Mouse (Mus musculus): ENCODE results near the gene Traf7. TPM values are rescaled to one million over a fixed set of nuclear protein-coding genes. Genes with fewer than 3 reads are reported as not detected.

Traf7 gene
- polyA plus RNA-seq, 1 experiment from 2014 or later: 97.1 TPM

- H3K27me3 ChIP-seq: no peaks in the 10 kb centered on the region
- peak overlapping the region; percentile 91 for H3K4me3 ChIP-seq
- H3K9me3 ChIP-seq (replicated peaks): no peaks in the 10 kb centered on the region
- 1% methylated on average over 68 of the region's 68 CpGs for WGBS
- peaks cover 37% of the 10 kb centered on the region for H3K36me3 ChIP-seq (ENCODE audit: poor library complexity, severe bottlenecking)
- H3K27ac ChIP-seq: peak overlapping the region; percentile 85
- H3K4me2 ChIP-seq: peak overlapping the region; percentile 99
- H3K4me1 ChIP-seq: peaks cover 26% of the 10 kb centered on the region
- peak overlapping the region; percentile 95 for H3K9ac ChIP-seq
- ATAC-seq: peak; percentile 12; the same call in 1 of the 2 replicates
These were observed 56.8 kb downstream of the Traf7 start for GRCm38 (mm10) chr17:24470701-24471527.

GRCm38 (mm10) chr17:24469910-24470602 is 57.7 kb downstream of the Traf7 start, which contains the start of the genes E4f1 and Pgp:
E4f1 (minus strand) TSS chr17:24470313.
Pgp (plus strand) TSS chr17:24470392.
- H3K36me3 ChIP-seq (ENCODE audit: poor library complexity, severe bottlenecking): peaks cover 28% of the 10 kb centered on the region
- peak within 1 kb of the TSS; percentile 95 for H3K9ac ChIP-seq
- peak; percentile 99 for ATAC-seq
- H3K4me2 ChIP-seq: peak within 1 kb of the TSS; percentile 99
- no peaks in the 10 kb centered on the region for H3K27me3 ChIP-seq
- peak within 1 kb of the TSS; percentile 91 for H3K4me3 ChIP-seq
- H3K4me1 ChIP-seq: peaks cover 26% of the 10 kb centered on the region
- WGBS: under 1% methylated on average over 75 of the region's 75 CpGs
- H3K27ac ChIP-seq: peak within 1 kb of the TSS; percentile 85
- H3K9me3 ChIP-seq (replicated peaks): no peaks in the 10 kb centered on the region

GRCm38 (mm10) chr17:24469336-24469909 is 58.3 kb downstream of the Traf7 start:
- ATAC-seq: no peak
- peak overlapping the region; percentile 91 for H3K4me3 ChIP-seq
- WGBS: 19% methylated on average over 7 of the region's 7 CpGs

GRCm38 (mm10) chr17:24468636-24469246 is 59.0 kb downstream of the Traf7 start:
- Histone ChIP-seq H3K36me3 (ENCODE audit: poor library complexity, severe bottlenecking) (peaks cover 15% of the 10 kb centered on the region), H3K4me3 (no peak overlapping the region), H3K9me3 (replicated peaks) (no peaks in the 10 kb centered on the region), H3K4me1 (peaks cover 26% of the 10 kb centered on the region), H3K9ac (no peak overlapping the region), H3K27ac (no peak overlapping the region), H3K4me2 (no peak overlapping the region), H3K27me3 (no peaks in the 10 kb centered on the region)
- no peak for ATAC-seq
- WGBS: 87% methylated on average over 5 of the region's 5 CpGs

More at GRCm38 (mm10) chr17:24469336-24469909, 58.3 kb downstream of the Traf7 start:
- H3K4me1 ChIP-seq: peaks cover 26% of the 10 kb centered on the region
- H3K9me3 ChIP-seq (replicated peaks): no peaks in the 10 kb centered on the region
- H3K9ac ChIP-seq: peak overlapping the region; percentile 64
- H3K27me3 ChIP-seq: no peaks in the 10 kb centered on the region
- H3K4me2 ChIP-seq: peak overlapping the region; percentile 99
- H3K27ac ChIP-seq: peak overlapping the region; percentile 85
- peaks cover 22% of the 10 kb centered on the region for H3K36me3 ChIP-seq (ENCODE audit: poor library complexity, severe bottlenecking)

DNA sequence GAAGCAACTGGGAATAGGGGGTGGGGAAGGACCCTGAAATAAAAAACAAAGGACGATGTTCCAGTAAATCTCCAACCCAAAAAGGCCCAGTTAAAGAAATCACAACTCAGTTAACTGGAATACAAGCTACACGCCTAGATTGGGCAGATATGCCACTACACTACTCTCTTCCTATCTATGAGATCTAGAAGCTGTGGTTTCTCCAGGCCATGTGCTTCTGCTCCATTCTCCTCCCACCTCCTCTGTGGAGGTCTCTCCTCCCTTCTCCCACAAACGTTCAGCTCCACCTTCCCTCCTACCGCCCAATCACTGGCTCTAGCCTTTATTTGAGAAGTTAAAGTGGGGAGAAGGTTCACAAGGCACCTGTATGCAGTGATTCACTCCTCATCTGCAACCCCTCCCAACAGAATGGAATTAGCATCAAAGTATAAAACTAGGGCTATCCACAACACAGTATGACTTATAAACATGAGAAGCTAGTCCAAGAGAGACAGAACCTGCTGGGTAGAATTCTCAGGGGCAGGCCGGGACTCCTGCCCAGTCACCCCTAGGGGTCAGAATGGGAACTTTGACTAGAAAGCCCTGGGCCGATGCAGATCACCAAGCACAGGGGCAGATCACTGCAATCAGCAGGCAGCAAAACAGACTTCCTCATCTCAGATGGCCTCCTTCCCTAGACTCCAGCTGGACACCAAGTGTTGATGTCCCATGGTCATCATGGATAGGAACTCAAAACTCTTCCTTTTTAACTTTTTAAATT is 64.2 kb downstream of the Traf7 start:
- Histone ChIP-seq H3K4me3 (no peak overlapping the region), H3K27me3 (no peaks in the 10 kb centered on the region), H3K4me2 (no peak overlapping the region), H3K4me1 (no peaks in the 10 kb centered on the region), H3K36me3 (ENCODE audit: poor library complexity, severe bottlenecking) (no peaks in the 10 kb centered on the region), H3K9me3 (replicated peaks) (no peaks in the 10 kb centered on the region), H3K9ac (no peak overlapping the region), H3K27ac (no peak overlapping the region)
- no peak for ATAC-seq
- 63% methylated on average over 6 of the region's 6 CpGs for WGBS

DNA sequence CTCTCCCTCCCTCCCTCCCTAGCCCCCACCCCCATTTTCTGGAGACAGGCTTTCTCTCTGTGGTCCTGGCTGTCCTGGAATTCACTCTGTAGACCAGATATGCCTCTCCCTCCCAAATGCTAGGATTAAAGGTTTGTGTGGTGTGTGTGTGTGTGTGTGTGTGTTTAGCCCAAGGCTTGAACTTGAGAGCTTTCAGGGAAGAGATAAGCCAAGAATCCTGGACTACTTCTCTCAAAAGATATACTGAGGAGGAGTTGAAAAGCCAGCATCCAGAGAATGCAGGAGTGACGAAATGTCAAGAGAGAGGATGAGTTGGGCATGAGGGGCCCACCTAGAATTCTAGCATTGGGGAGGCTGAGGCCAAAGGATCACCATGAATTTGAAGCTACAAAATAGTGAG is 64.8 kb downstream of the Traf7 start:
- Histone ChIP-seq H3K36me3 (ENCODE audit: poor library complexity, severe bottlenecking) (no peaks in the 10 kb centered on the region), H3K4me1 (no peaks in the 10 kb centered on the region), H3K4me2 (no peak overlapping the region), H3K27ac (no peak overlapping the region), H3K9me3 (replicated peaks) (no peaks in the 10 kb centered on the region), H3K9ac (no peak overlapping the region), H3K4me3 (no peak overlapping the region), H3K27me3 (no peaks in the 10 kb centered on the region)
- 86% methylated on average over 1 of the region's 1 CpGs for WGBS
- ATAC-seq: no peak

- H3K4me3 ChIP-seq: no peak overlapping the region
- H3K27me3 ChIP-seq: no peaks in the 10 kb centered on the region
- no peak overlapping the region for H3K27ac ChIP-seq
- no peaks in the 10 kb centered on the region for H3K36me3 ChIP-seq (ENCODE audit: poor library complexity, severe bottlenecking)
- H3K4me2 ChIP-seq: no peak overlapping the region
- no peaks in the 10 kb centered on the region for H3K4me1 ChIP-seq
- WGBS: 69% methylated on average over 2 of the region's 2 CpGs
- no peaks in the 10 kb centered on the region for H3K9me3 ChIP-seq (replicated peaks)
- ATAC-seq: no peak
- no peak overlapping the region for H3K9ac ChIP-seq
These were observed 66.2 kb downstream of the Traf7 start for GRCm38 (mm10) chr17:24461580-24461979.

Other genes starting within 250 kb of the Traf7 start
- gene Abca17, start 176.9 kb downstream of the Traf7 start, polyA plus RNA-seq (2015; fragmentation: Nextera tagmentation; extraction: Ambion mirVana): 0.06 TPM in 1 of 2 replicates, not detected in the other
- 14.7 and 16.4 TPM in 2 replicates for gene Abca3, start 176.0 kb downstream of the Traf7 start, polyA plus RNA-seq (2015; fragmentation: Nextera tagmentation; extraction: Ambion mirVana)
- 367 and 402 TPM in 2 replicates for gene Rnps1, start 113.4 kb downstream of the Traf7 start, polyA plus RNA-seq (2015; fragmentation: Nextera tagmentation; extraction: Ambion mirVana)
- gene Eci1, start 101.3 kb downstream of the Traf7 start, polyA plus RNA-seq (2015; fragmentation: Nextera tagmentation; extraction: Ambion mirVana): 59.6 and 62.5 TPM in 2 replicates
- gene Dnase1l2, start 84.8 kb downstream of the Traf7 start, polyA plus RNA-seq (2015; fragmentation: Nextera tagmentation; extraction: Ambion mirVana): 4.4 and 4.7 TPM in 2 replicates
- 38.8 and 39.8 TPM in 2 replicates for gene E4f1, start 57.6 kb downstream of the Traf7 start, polyA plus RNA-seq (2015; fragmentation: Nextera tagmentation; extraction: Ambion mirVana)
- 52.3 and 56.7 TPM in 2 replicates for gene Pgp, start 57.5 kb downstream of the Traf7 start, polyA plus RNA-seq (2015; fragmentation: Nextera tagmentation; extraction: Ambion mirVana)
- 0.26 TPM in 1 of 2 replicates, not detected in the other for gene Bricd5, start 54.1 kb downstream of the Traf7 start, polyA plus RNA-seq (2015; fragmentation: Nextera tagmentation; extraction: Ambion mirVana)
- gene Mlst8, start 48.9 kb downstream of the Traf7 start, polyA plus RNA-seq (2015; fragmentation: Nextera tagmentation; extraction: Ambion mirVana): 33.9 and 39.1 TPM in 2 replicates
- gene Caskin1, start 39.3 kb downstream of the Traf7 start, polyA plus RNA-seq (2015; fragmentation: Nextera tagmentation; extraction: Ambion mirVana): 15.0 and 16.7 TPM in 2 replicates
- 3.7 and 4.1 TPM in 2 replicates for gene Rab26, start 6.3 kb upstream of the Traf7 start, polyA plus RNA-seq (2015; fragmentation: Nextera tagmentation; extraction: Ambion mirVana)
- gene Pkd1, start 21.9 kb upstream of the Traf7 start, polyA plus RNA-seq (2015; fragmentation: Nextera tagmentation; extraction: Ambion mirVana): 11.9 and 16.9 TPM in 2 replicates
- 60.5 and 75.1 TPM in 2 replicates for gene Tsc2, start 104.7 kb upstream of the Traf7 start, polyA plus RNA-seq (2015; fragmentation: Nextera tagmentation; extraction: Ambion mirVana)
- 13.8 and 15.3 TPM in 2 replicates for gene Nthl1, start 104.7 kb upstream of the Traf7 start, polyA plus RNA-seq (2015; fragmentation: Nextera tagmentation; extraction: Ambion mirVana)
- 15.0 and 16.0 TPM in 2 replicates for gene Slc9a3r2, start 122.4 kb upstream of the Traf7 start, polyA plus RNA-seq (2015; fragmentation: Nextera tagmentation; extraction: Ambion mirVana)
- not detected in 2 replicates for gene Npw, start 130.5 kb upstream of the Traf7 start, polyA plus RNA-seq (2015; fragmentation: Nextera tagmentation; extraction: Ambion mirVana)
- 14.9 and 16.2 TPM in 2 replicates for gene Zfp598, start 141.7 kb upstream of the Traf7 start, polyA plus RNA-seq (2015; fragmentation: Nextera tagmentation; extraction: Ambion mirVana)
- 61.0 and 68.7 TPM in 2 replicates for gene Syngr3, start 162.0 kb upstream of the Traf7 start, polyA plus RNA-seq (2015; fragmentation: Nextera tagmentation; extraction: Ambion mirVana)
- gene Gfer, start 168.2 kb upstream of the Traf7 start, polyA plus RNA-seq (2015; fragmentation: Nextera tagmentation; extraction: Ambion mirVana): 40.7 and 42.5 TPM in 2 replicates
- 1.3 TPM in 2 replicates for gene Noxo1, start 168.3 kb upstream of the Traf7 start, polyA plus RNA-seq (2015; fragmentation: Nextera tagmentation; extraction: Ambion mirVana)
- gene Tbl3, start 179.7 kb upstream of the Traf7 start, polyA plus RNA-seq (2015; fragmentation: Nextera tagmentation; extraction: Ambion mirVana): 86.9 and 107 TPM in 2 replicates
- gene Rnf151, start 190.1 kb upstream of the Traf7 start, polyA plus RNA-seq (2015; fragmentation: Nextera tagmentation; extraction: Ambion mirVana): 0.18 TPM in 1 of 2 replicates, not detected in the other
- gene Rps2, start 190.2 kb upstream of the Traf7 start, polyA plus RNA-seq (2015; fragmentation: Nextera tagmentation; extraction: Ambion mirVana): 992 and 1,023 TPM in 2 replicates
- gene Ndufb10, start 196.5 kb upstream of the Traf7 start, polyA plus RNA-seq (2015; fragmentation: Nextera tagmentation; extraction: Ambion mirVana): 232 and 253 TPM in 2 replicates
- gene Rpl3l, start 199.9 kb upstream of the Traf7 start, polyA plus RNA-seq (2015; fragmentation: Nextera tagmentation; extraction: Ambion mirVana): not detected in 2 replicates
- 18.8 and 22.1 TPM in 2 replicates for gene Msrb1, start 208.7 kb upstream of the Traf7 start, polyA plus RNA-seq (2015; fragmentation: Nextera tagmentation; extraction: Ambion mirVana)
- gene Hs3st6, start 225.1 kb upstream of the Traf7 start, polyA plus RNA-seq (2015; fragmentation: Nextera tagmentation; extraction: Ambion mirVana): 0.15 and 0.17 TPM in 2 replicates

All from forebrain, embryonic 13.5 days (tissue).